Mouse (Mus musculus) stomach, embryonic 15.5 days (tissue): ENCODE data around the gene Rpl27. TPM values are rescaled to one million over a fixed set of nuclear protein-coding genes. Genes with fewer than 3 reads are reported as not detected.
A peak's percentile ranks its signal among the peaks of the same experiment; 100 is the strongest.
"Not testable (repeated sequence)": the region's sequence is repeated elsewhere in the genome, so short reads cannot be mapped to it uniquely, and the experiment has no call there.

Experiments used
- ATAC-seq: fragments of 200-750 bp; cut with Nextera tagmentation; 2 replicates; pipeline ENCODE4 v1.8.0; 2017; ENCODE audit warnings: low read depth, moderate number of reproducible peaks, moderate TSS enrichment; ENCODE audit not compliant: insufficient read depth, low FRiP score
- H3K27ac ChIP-seq: fragments of 300-500 bp; sonication (generic); 2 replicates; pipeline ENCODE4 v1.5.1; 2015; ENCODE audit warnings: mild to moderate bottlenecking, inconsistent platforms
- H3K27me3 ChIP-seq: fragments of 300-500 bp; sonication (generic); replicated peaks from 2 replicates; pipeline ENCODE4 v1.6.1; 2015; ENCODE audit warnings: inconsistent platforms
- H3K36me3 ChIP-seq: fragments of 300-500 bp; sonication (generic); 2 replicates; pipeline ENCODE4 v1.6.1; 2015; ENCODE audit warnings: inconsistent platforms
- H3K4me1 ChIP-seq: fragments of 300-500 bp; sonication (generic); 2 replicates; pipeline ENCODE4 v1.6.1; 2015; ENCODE audit warnings: inconsistent platforms
- H3K4me2 ChIP-seq: fragments of 300-500 bp; sonication (generic); 2 replicates; pipeline ENCODE4 v1.6.1; 2015; ENCODE audit warnings: mild to moderate bottlenecking, inconsistent platforms
- H3K4me3 ChIP-seq: fragments of 300-500 bp; sonication (generic); replicated peaks from 2 replicates; pipeline ENCODE4 v1.5.1; 2015; ENCODE audit warnings: inconsistent platforms
- H3K9ac ChIP-seq: fragments of 300-500 bp; sonication (generic); 2 replicates; pipeline ENCODE4 v1.6.1; 2015; ENCODE audit warnings: inconsistent platforms
- H3K9me3 ChIP-seq: fragments of 300-500 bp; sonication (generic); 2 replicates; pipeline ENCODE4 v1.6.1; 2016; ENCODE audit warnings: inconsistent platforms
- WGBS: fragments of 180-500 bp; shearing (Covaris S2); methylation state at CpG from one replicate; pipeline ENCODE4 v1.1.7; 2015; 5-methylcytosine and 5-hydroxymethylcytosine counted together
- polyA plus RNA-seq: library from polyadenylated mRNA; unstranded; fragments of >200 nt; fragmentation: Nextera tagmentation; extraction: Ambion mirVana; gene quantifications from 2 replicates; pipeline ENCODE4 v1.2.1, GENCODE M21; 2015

The Rpl27 gene
- polyA plus RNA-seq, 1 experiment from 2014 or later, result 284 TPM

DNA sequence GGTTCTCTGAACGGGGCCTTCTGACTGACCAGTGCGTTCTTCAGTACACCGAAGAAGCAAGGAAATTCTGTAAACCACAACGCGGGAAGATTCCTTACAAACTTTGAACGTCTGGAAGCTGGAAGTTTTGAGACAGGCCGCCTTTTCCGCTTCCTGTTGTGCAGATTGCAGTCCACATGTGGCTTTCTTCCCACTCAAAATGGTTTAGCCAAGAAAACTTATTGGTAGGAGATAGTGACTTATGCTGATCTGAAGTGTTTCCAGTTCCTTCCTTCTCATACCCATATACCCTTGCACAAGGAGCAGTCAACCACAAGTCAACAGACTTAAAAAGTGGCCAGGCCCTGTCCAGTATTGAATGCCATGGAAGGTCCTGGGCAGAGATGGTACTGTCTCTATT, 15.9 kb upstream of the Rpl27 start:
- 54% methylated on average over 8 of the region's 8 CpGs for WGBS
- no peak overlapping the region for H3K27ac ChIP-seq
- peaks cover 20% of the 10 kb centered on the region for H3K4me1 ChIP-seq
- no peak for ATAC-seq
- peak overlapping the region; percentile 86 for H3K4me2 ChIP-seq
- H3K9ac ChIP-seq, result no peak overlapping the region
- H3K36me3 ChIP-seq, result peaks cover 14% of the 10 kb centered on the region
- no peaks in the 10 kb centered on the region for H3K9me3 ChIP-seq
- H3K27me3 ChIP-seq, result no peaks in the 10 kb centered on the region
- peak overlapping the region; percentile 85 for H3K4me3 ChIP-seq

DNA sequence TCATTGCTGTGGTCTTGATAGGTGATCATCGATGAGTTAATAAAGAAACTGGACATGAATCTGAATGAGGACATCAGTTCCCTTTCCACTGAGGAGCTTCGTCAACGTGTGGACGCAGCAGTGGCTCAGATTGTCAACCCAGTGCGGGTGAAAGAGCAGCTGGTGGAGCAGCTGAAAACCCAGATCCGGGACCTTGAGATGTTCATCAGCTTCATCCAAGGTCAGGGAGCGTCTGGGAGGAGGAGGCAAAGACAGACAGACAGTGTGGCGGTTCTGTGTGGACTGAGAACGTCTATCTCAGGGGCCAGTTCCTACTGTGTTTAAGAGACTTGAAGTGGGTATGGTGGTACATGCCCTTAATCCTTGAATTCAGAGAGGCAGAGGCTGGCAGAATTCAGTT, 10.8 kb upstream of the Rpl27 start:
- Histone ChIP-seq H3K4me2 (no peak overlapping the region), H3K4me3 (no peak overlapping the region), H3K27ac (no peak overlapping the region), H3K9me3 (no peaks in the 10 kb centered on the region), H3K27me3 (no peaks in the 10 kb centered on the region), H3K9ac (no peak overlapping the region), H3K4me1 (peaks cover 7% of the 10 kb centered on the region), H3K36me3 (peaks cover 35% of the 10 kb centered on the region)
- ATAC-seq, result no peak
- 93% methylated on average over 9 of the region's 9 CpGs for WGBS

DNA sequence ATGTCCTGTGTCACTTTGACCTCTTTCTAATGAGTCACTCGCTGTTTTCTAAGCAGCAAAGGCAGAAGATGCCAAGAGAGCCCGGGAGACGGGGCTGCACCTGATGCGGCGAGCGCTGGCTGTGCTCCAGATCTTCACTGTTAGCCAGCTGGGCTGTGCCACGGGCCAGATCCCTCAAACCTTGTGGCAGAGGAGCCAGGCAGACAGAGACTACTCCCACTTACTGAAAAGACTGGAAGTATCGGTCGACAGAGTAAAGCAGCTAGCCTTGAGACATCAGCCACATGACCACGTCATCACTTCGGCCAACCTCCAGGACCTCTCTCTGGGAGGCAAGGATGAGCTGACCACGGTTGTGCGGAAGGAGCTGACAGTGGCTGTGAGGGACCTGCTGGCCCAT, 8.7 kb upstream of the Rpl27 start:
- no peak for ATAC-seq
- Histone ChIP-seq H3K36me3 (peaks cover 35% of the 10 kb centered on the region), H3K27ac (no peak overlapping the region), H3K9me3 (no peaks in the 10 kb centered on the region), H3K4me2 (no peak overlapping the region), H3K4me1 (no peaks in the 10 kb centered on the region), H3K4me3 (no peak overlapping the region), H3K27me3 (no peaks in the 10 kb centered on the region), H3K9ac (no peak overlapping the region)
- WGBS, result 89% methylated on average over 13 of the region's 13 CpGs

DNA sequence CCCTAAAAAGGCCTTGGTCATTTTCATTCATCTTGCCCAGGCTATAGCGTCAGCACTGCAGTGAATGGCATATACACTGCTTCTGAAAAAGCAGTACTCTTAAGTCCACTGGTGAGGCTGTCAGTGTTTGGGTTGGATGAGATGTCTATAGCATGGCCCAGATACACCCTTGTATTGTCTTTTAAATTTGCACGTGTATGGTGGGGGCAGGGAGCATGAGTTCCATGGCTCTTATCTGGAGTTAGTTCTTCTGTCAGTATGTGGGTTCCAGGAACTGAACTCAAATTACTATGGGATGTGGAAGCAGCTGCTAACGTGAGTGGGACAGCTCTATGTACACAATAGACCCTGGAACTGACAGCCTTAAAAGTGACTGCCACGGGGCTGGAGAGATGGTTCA, 6.3 kb upstream of the Rpl27 start:
- Histone ChIP-seq H3K9me3 (no peaks in the 10 kb centered on the region), H3K27ac (no peak overlapping the region), H3K36me3 (peaks cover 21% of the 10 kb centered on the region), H3K9ac (no peak overlapping the region), H3K4me3 (no peak overlapping the region), H3K4me2 (no peak overlapping the region), H3K4me1 (no peaks in the 10 kb centered on the region), H3K27me3 (no peaks in the 10 kb centered on the region)
- 65% methylated on average over 4 of the region's 4 CpGs for WGBS
- ATAC-seq, result 0 out of 2 replicates have a peak, but pooled peaks have one; percentile 50

DNA sequence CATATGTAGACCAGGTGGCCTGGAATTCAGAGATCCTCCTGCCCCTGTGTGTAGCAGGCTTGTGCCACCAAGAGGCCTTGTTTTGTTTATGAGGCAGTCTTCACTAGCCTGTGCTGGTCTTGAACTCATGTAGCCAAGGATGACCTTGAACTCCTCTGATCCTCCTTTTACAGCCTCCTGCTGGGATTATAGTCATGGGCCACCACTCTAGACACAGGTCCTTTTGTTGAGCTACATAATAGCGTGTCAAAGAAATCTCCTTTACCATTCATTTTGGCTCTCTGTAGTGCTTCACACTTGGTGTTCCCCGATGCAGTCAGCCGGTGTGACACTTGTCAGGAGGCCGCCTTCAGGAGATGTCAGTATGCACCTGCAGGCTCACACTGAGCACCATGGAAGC, 5.2 kb upstream of the Rpl27 start:
- ATAC-seq, result no peak
- no peak overlapping the region for H3K4me3 ChIP-seq
- no peak overlapping the region for H3K9ac ChIP-seq
- no peaks in the 10 kb centered on the region for H3K27me3 ChIP-seq
- 83% methylated on average over 4 of the region's 4 CpGs for WGBS
- no peaks in the 10 kb centered on the region for H3K4me1 ChIP-seq
- peaks cover 14% of the 10 kb centered on the region for H3K36me3 ChIP-seq
- H3K27ac ChIP-seq, result no peak overlapping the region
- H3K9me3 ChIP-seq, result no peaks in the 10 kb centered on the region
- H3K4me2 ChIP-seq, result no peak overlapping the region

DNA sequence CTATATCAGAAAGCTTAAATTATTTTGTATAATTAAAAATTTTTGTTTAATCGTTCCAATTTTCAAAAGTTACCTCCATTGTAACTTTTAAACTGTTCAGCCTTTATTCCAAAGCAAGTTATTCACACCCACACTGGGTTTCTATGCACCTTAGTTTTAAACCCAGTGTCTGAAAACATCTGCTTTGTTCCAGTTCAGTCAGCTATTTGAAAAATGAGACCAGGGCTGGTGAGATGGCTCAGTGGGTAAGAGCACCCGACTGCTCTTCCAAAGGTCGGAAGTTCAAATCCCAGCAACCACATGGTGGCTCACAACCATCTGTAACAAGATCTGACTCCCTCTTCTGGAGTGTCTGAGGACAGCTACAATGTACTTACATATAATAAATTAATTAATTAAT, 4.1 kb upstream of the Rpl27 start:
- not testable (repeated sequence) for H3K9ac ChIP-seq, H3K36me3 ChIP-seq, H3K4me2 ChIP-seq, ATAC-seq, H3K27ac ChIP-seq, H3K9me3 ChIP-seq, H3K27me3 ChIP-seq, H3K4me3 ChIP-seq, H3K4me1 ChIP-seq
- WGBS, result 61% methylated on average over 3 of the region's 3 CpGs

DNA sequence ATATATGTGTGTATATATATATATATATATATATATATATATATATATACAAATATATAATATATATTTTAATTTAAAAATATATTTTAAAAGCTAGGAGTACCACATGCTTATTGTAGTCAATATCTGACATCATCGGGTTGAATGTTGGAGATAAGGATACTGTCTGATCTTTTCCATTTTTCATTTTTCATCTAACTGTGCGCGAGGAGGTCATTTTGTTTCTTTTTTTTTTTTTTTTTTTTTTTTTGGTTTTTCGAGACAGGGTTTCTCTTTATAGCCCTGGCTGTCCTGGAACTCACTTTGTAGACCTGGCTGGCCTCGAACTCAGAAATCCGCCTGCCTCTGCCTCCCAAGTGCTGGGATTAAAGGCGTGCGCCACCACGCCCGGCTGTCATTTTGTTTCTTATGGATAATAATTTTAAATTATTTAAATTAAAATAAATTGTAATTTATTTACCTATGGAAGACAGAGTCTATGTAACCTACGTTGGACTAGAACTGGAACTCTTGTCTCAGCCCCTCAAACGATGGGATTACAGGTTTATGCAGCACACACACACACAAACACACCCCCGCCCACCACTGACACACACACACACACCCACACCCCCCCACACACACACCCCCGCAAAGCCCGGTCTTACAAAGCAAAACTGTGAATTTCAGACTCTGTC, 510 bp upstream of the Rpl27 start:
- Histone ChIP-seq H3K4me1 (peaks cover 12% of the 10 kb centered on the region; the same call in 1 of the 2 replicates), H3K36me3 (peaks cover 20% of the 10 kb centered on the region), H3K4me3 (peak overlapping the region; percentile 81), H3K4me2 (peak overlapping the region; percentile 52)
- not testable (repeated sequence) for ATAC-seq, H3K27ac ChIP-seq, H3K27me3 ChIP-seq, H3K9me3 ChIP-seq, H3K9ac ChIP-seq
- 32% methylated on average over 15 of the region's 15 CpGs for WGBS

DNA sequence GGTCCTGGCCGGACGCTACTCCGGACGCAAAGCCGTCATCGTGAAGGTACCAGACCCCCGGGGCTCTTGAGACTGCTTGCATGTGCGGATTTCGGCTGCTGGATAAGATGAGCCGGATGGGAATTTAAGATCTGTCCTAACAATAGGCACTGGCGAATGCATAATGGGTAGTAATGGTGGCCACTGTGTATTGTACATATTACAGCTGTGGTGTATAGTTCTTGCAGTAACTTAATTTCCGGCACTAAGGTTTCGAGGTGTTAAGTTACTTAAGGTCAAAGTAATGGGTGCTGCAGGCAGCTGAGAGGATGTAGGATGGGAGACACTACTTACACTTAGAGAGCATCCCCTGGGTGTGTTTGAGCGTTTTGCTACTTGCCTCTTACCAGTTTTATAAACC, 662 bp downstream of the Rpl27 start:
- H3K36me3 ChIP-seq, result peaks cover 20% of the 10 kb centered on the region
- peak overlapping the region; percentile 81 for H3K4me3 ChIP-seq
- H3K9ac ChIP-seq, result peak overlapping the region; percentile 89
- H3K9me3 ChIP-seq, result no peaks in the 10 kb centered on the region
- under 1% methylated on average over 14 of the region's 14 CpGs for WGBS
- H3K4me1 ChIP-seq, result peaks cover 12% of the 10 kb centered on the region; the same call in 1 of the 2 replicates
- H3K4me2 ChIP-seq, result peak overlapping the region; percentile 88
- no peak for ATAC-seq
- no peaks in the 10 kb centered on the region for H3K27me3 ChIP-seq
- H3K27ac ChIP-seq, result peak overlapping the region; percentile 84

- Histone ChIP-seq H3K4me2 (no peak overlapping the region), H3K4me3 (no peak overlapping the region), H3K4me1 (peaks cover 23% of the 10 kb centered on the region), H3K27ac (no peak overlapping the region), H3K36me3 (peaks cover 20% of the 10 kb centered on the region), H3K27me3 (no peaks in the 10 kb centered on the region), H3K9me3 (no peaks in the 10 kb centered on the region), H3K9ac (no peak overlapping the region)
- 83% methylated on average over 1 of the region's 1 CpGs for WGBS
- no peak for ATAC-seq
Observed at GRCm38 (mm10) chr11:101446319-101446718, 4.2 kb downstream of the Rpl27 start.

DNA sequence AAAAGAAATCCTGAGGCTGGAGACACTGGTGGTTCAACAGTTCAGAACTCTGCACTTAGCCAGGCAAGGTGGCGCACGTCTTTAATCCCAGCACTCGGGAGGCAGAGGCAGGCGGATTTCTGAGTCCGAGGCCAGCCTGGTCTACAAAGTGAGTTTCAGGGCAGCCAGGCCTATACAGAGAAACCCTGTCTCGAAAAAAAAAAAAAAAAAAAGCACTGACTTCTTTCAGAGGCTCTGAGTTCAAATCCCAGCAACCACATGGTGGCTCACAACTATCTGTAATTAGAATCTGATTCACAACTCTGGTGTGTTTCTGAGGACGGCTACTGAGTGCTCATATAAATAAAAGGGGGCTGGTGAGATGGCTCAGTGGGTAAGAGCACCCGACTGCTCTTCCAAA, 4.8 kb downstream of the Rpl27 start:
- not testable (repeated sequence) for H3K27me3 ChIP-seq, H3K9ac ChIP-seq, H3K4me2 ChIP-seq, H3K4me3 ChIP-seq, H3K9me3 ChIP-seq, ATAC-seq, H3K27ac ChIP-seq
- peaks cover 20% of the 10 kb centered on the region for H3K36me3 ChIP-seq
- 93% methylated on average over 8 of the region's 8 CpGs for WGBS
- H3K4me1 ChIP-seq, result peaks cover 23% of the 10 kb centered on the region

DNA sequence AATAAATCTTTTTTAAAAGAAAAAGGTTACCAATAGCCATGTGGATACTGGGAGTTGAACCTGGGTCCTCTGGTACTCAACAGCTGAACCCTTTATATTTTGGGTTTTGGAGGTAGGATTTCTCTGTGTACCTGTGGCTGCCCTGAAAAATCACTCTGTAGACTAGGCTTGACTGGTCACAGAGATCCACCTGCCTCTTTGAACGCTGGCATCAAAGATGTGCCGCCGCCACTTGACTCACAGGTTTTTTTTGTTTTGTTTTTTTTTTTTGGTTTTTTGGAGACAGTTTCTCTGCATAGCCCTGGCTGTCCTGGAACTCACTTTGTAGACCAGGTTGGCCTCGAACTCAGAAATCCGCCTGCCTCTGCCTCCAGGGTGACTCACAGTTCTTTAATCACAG, 5.7 kb downstream of the Rpl27 start:
- Histone ChIP-seq H3K4me1 (peaks cover 23% of the 10 kb centered on the region), H3K36me3 (peaks cover 20% of the 10 kb centered on the region), H3K27ac (peak overlapping the region; percentile 82), H3K4me2 (peak overlapping the region; percentile 54), H3K4me3 (peak overlapping the region; percentile 53), H3K9me3 (no peaks in the 10 kb centered on the region), H3K9ac (no peak overlapping the region), H3K27me3 (no peaks in the 10 kb centered on the region)
- ATAC-seq, result no peak
- 89% methylated on average over 5 of the region's 5 CpGs for WGBS

GRCm38 (mm10) chr11:101448274-101448746, 6.2 kb downstream of the Rpl27 start, which contains the start of gene Ifi35:
TSS of gene Ifi35 (plus strand) at chr11:101448407.
- peak; percentile 84 for ATAC-seq
- H3K4me3 ChIP-seq, result peak within 1 kb of the TSS; percentile 53
- peak within 1 kb of the TSS; percentile 37; the same call in 1 of the 2 replicates for H3K9ac ChIP-seq
- H3K36me3 ChIP-seq, result peaks cover 20% of the 10 kb centered on the region
- peaks cover 23% of the 10 kb centered on the region for H3K4me1 ChIP-seq
- WGBS, result 12% methylated on average over 10 of the region's 10 CpGs
- peak within 1 kb of the TSS; percentile 54 for H3K4me2 ChIP-seq
- no peaks in the 10 kb centered on the region for H3K27me3 ChIP-seq
- peak within 1 kb of the TSS; percentile 82 for H3K27ac ChIP-seq
- no peaks in the 10 kb centered on the region for H3K9me3 ChIP-seq
